Mouse (Mus musculus) heart, postnatal 0 days (tissue): ENCODE data around the gene Fah.

Source experiments
- CTCF ChIP-seq: IDR thresholded peaks from 2 replicates; pipeline ENCODE4 v1.5.1; 2016; ENCODE audit warnings: antibody characterized with exemption, control low read depth, low read depth
- EP300 ChIP-seq: IDR thresholded peaks from 2 replicates; pipeline ENCODE4 v1.6.1; 2016; ENCODE audit warnings: antibody characterized with exemption, low read depth

DNA sequence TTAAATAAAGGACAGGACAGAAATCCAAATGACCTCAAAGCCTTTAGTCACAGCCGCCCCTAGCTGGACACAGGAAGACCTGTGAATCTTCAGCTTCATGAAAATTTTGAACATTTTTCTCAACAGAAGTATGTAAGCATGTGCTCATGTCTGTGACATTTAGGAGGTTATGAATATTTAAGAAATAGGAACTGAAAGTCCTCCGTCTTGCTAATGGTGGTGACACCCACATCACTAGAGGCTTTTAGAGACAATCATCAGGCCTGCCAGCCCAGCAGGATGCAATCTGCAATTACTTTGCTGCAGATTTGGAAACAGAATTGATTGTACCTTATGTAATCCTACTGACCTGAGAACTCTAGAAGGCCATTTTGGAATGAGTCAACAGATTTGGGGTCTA is 55.0 kb downstream of the Fah start:
- TF ChIP-seq EP300, result no peak
- TF ChIP-seq CTCF, result no peak
